Comparison of ENCODE assay signal across 19 mouse cellular contexts in genomic region chr11:22861315-22861714, GRCm38 (mm10). TPM values are rescaled to one million over a fixed set of nuclear protein-coding genes. Genes with fewer than 3 reads are reported as not detected.
DNase-seq lines count a peak whose midpoint lies in the region; ATAC-seq and TF ChIP-seq lines count a peak whose summit lies in the region.
"Had no signal": no experiment of that assay in that cellular context is flagged by ENCODE, and none has a peak within 500 bp of the region (broad histone marks: within the 10 kb centered on the region; RNA-seq: fewer than 3 reads in every experiment).

No protein-coding gene starts in this region.

- no peak overlapping the region for H3K9ac ChIP-seq in heart, embryonic 12.5 days
- no peak overlapping the region for H3K9ac ChIP-seq in liver, embryonic 13.5 days
- H3K9ac ChIP-seq in midbrain, postnatal 0 days (replicated peaks; ENCODE audit: low read length, poor library complexity, severe bottlenecking) = no peak overlapping the region
- H3K9ac ChIP-seq in midbrain, embryonic 14.5 days (replicated peaks; ENCODE audit: low read length) = no peak overlapping the region
- no peak overlapping the region for H3K9ac ChIP-seq in stomach, postnatal 0 days (ENCODE audit: low read length)
- H3K9ac ChIP-seq: limb, embryonic 13.5 days; neural tube, embryonic 12.5 days had no signal

- H3K27ac ChIP-seq in heart, embryonic 12.5 days (ENCODE audit: poor library complexity, severe bottlenecking) = no peak overlapping the region
- H3K27ac ChIP-seq in liver, embryonic 13.5 days = no peak overlapping the region
- no peak overlapping the region for H3K27ac ChIP-seq in midbrain, postnatal 0 days (ENCODE audit: low read depth, low read length)
- H3K27ac ChIP-seq in midbrain, embryonic 14.5 days (replicated peaks; ENCODE audit: low read depth, low read length) = no peak overlapping the region
- no peak overlapping the region; the same call in 1 of the 2 replicates for H3K27ac ChIP-seq in stomach, postnatal 0 days (replicated peaks)
- H3K27ac ChIP-seq: hindbrain, embryonic 10.5 days; limb, embryonic 13.5 days; neural tube, embryonic 12.5 days had no signal

- ATAC-seq in heart, embryonic 12.5 days (ENCODE audit: insufficient number of reproducible peaks, low FRiP score) = no peak
- no peak for ATAC-seq in liver, embryonic 13.5 days (ENCODE audit: low read depth)
- no peak for ATAC-seq in midbrain, postnatal 0 days (ENCODE audit: low FRiP score)
- ATAC-seq in midbrain, embryonic 14.5 days (ENCODE audit: low FRiP score, low TSS enrichment) = no peak
- no peak for ATAC-seq in stomach, postnatal 0 days (ENCODE audit: low FRiP score, low TSS enrichment)
- ATAC-seq: forebrain, embryonic 16.5 days had no signal

- TF ChIP-seq CTCF in midbrain, postnatal 0 days (IDR thresholded peaks at IDR 0.05) = no peak
- no peak for TF ChIP-seq CTCF in stomach, postnatal 0 days (IDR thresholded peaks at IDR 0.05; ENCODE audit: low read depth)

- peak; percentile 85 for DNase-seq in heart, adult 11 months
- no peak for DNase-seq in liver, embryonic 13.5 days
- no peak for DNase-seq in liver
- peak; percentile 46 for DNase-seq in midbrain, postnatal 0 days (ENCODE audit: low spot score)
- DNase-seq in midbrain, embryonic 14.5 days = no peak
- no peak for DNase-seq in stomach, postnatal 0 days (ENCODE audit: low spot score)
- no peak for DNase-seq in ovary, postnatal 10 days (ENCODE audit: low spot score)
- DNase-seq: adrenal gland, postnatal 10 days; cerebellum, adult 11 months; cerebellum, postnatal 14 days; kidney, adult 11 months; kidney, postnatal 36 days; layer of hippocampus, adult 9-11 months had no signal

- no peak overlapping the region for H3K4me3 ChIP-seq in heart, embryonic 12.5 days
- H3K4me3 ChIP-seq in liver, embryonic 13.5 days (replicated peaks) = no peak overlapping the region
- H3K4me3 ChIP-seq in midbrain, postnatal 0 days (ENCODE audit: low read depth, low read length) = no peak overlapping the region
- no peak overlapping the region for H3K4me3 ChIP-seq in midbrain, embryonic 14.5 days (replicated peaks; ENCODE audit: low read depth, low read length)
- peak overlapping the region; percentile 91; the same call in 1 of the 2 replicates for H3K4me3 ChIP-seq in stomach, postnatal 0 days (ENCODE audit: low read depth, low read length)
- H3K4me3 ChIP-seq: neural tube, embryonic 12.5 days had no signal

- no peak overlapping the region for H3K4me2 ChIP-seq in heart, embryonic 12.5 days
- 0 out of 2 replicates have a peak overlapping the region, but pooled peaks have one; percentile 11 for H3K4me2 ChIP-seq in liver, embryonic 13.5 days
- H3K4me2 ChIP-seq in midbrain, postnatal 0 days (ENCODE audit: low read depth, low read length, poor library complexity, severe bottlenecking) = no peak overlapping the region
- H3K4me2 ChIP-seq in midbrain, embryonic 14.5 days (ENCODE audit: low read length) = no peak overlapping the region
- H3K4me2 ChIP-seq in stomach, postnatal 0 days (replicated peaks; ENCODE audit: low read depth) = peak overlapping the region; percentile 91; the same call in 1 of the 2 replicates

- no peaks in the 10 kb centered on the region for H3K9me3 ChIP-seq in heart, embryonic 12.5 days (replicated peaks)
- no peaks in the 10 kb centered on the region for H3K9me3 ChIP-seq in liver, embryonic 13.5 days (replicated peaks)
- no peaks in the 10 kb centered on the region for H3K9me3 ChIP-seq in midbrain, postnatal 0 days (ENCODE audit: low read length)
- no peaks in the 10 kb centered on the region for H3K9me3 ChIP-seq in midbrain, embryonic 14.5 days (ENCODE audit: control insufficient read depth, low read length)
- no peaks in the 10 kb centered on the region for H3K9me3 ChIP-seq in stomach, postnatal 0 days (ENCODE audit: control insufficient read depth, low read length)
- H3K9me3 ChIP-seq: hindbrain, embryonic 10.5 days; limb, embryonic 13.5 days; megakaryocyte, embryonic 14.5 days; neural tube, embryonic 12.5 days had no signal

- no peak for TF ChIP-seq EP300 in stomach, postnatal 0 days (optimal IDR thresholded peaks at IDR 0.05)

- 0 out of 2 replicates have a peak, but pooled peaks cover 3% of the 10 kb centered on the region for H3K27me3 ChIP-seq in heart, embryonic 12.5 days (replicated peaks)
- peaks cover 7% of the 10 kb centered on the region for H3K27me3 ChIP-seq in liver, embryonic 13.5 days
- H3K27me3 ChIP-seq in midbrain, postnatal 0 days (ENCODE audit: insufficient read depth, low read length) = peaks cover 41% of the 10 kb centered on the region
- H3K27me3 ChIP-seq in midbrain, embryonic 14.5 days (ENCODE audit: control insufficient read depth, insufficient read depth, low read length) = peaks cover 70% of the 10 kb centered on the region
- H3K27me3 ChIP-seq in stomach, postnatal 0 days (ENCODE audit: control insufficient read depth, insufficient read depth, low read length) = no peaks in the 10 kb centered on the region

- peaks cover 12% of the 10 kb centered on the region for H3K4me1 ChIP-seq in heart, embryonic 12.5 days (replicated peaks)
- peaks cover 47% of the 10 kb centered on the region for H3K4me1 ChIP-seq in liver, embryonic 13.5 days (replicated peaks)
- H3K4me1 ChIP-seq in midbrain, postnatal 0 days (ENCODE audit: insufficient read depth, low read length) = peaks cover 14% of the 10 kb centered on the region; the same call in 1 of the 2 replicates
- peaks cover 15% of the 10 kb centered on the region for H3K4me1 ChIP-seq in midbrain, embryonic 14.5 days (ENCODE audit: control insufficient read depth, insufficient read depth, low read length)
- no peaks in the 10 kb centered on the region for H3K4me1 ChIP-seq in stomach, postnatal 0 days (replicated peaks; ENCODE audit: control insufficient read depth, insufficient read depth)

- 77% methylated on average over 4 of the region's 4 CpGs for WGBS in heart, embryonic 12.5 days
- 74% methylated on average over 4 of the region's 4 CpGs for WGBS in liver, embryonic 13.5 days (ENCODE audit: insufficient replicate concordance)
- 61% methylated on average over 4 of the region's 4 CpGs for WGBS in midbrain, postnatal 0 days
- WGBS in midbrain, embryonic 14.5 days = 65% methylated on average over 4 of the region's 4 CpGs
- 52% methylated on average over 4 of the region's 4 CpGs for WGBS in stomach, postnatal 0 days

- H3K36me3 ChIP-seq in heart, embryonic 12.5 days = no peaks in the 10 kb centered on the region
- no peaks in the 10 kb centered on the region for H3K36me3 ChIP-seq in liver, embryonic 13.5 days
- no peaks in the 10 kb centered on the region for H3K36me3 ChIP-seq in midbrain, postnatal 0 days (ENCODE audit: insufficient read depth, low read length)
- no peaks in the 10 kb centered on the region for H3K36me3 ChIP-seq in midbrain, embryonic 14.5 days (ENCODE audit: control insufficient read depth, insufficient read depth, low read length)
- H3K36me3 ChIP-seq in stomach, postnatal 0 days (ENCODE audit: control insufficient read depth, insufficient read depth, low read length) = no peaks in the 10 kb centered on the region
- H3K36me3 ChIP-seq: hindbrain, embryonic 10.5 days; limb, embryonic 13.5 days; neural tube, embryonic 12.5 days had no signal

RNA-seq across cellular contexts. Expression of gene B3gnt2, which starts 0.6 kb away (rescaled TPM):
- polyA plus RNA-seq in heart, embryonic 12.5 days (2016; fragmentation: Nextera tagmentation; extraction: Ambion mirVana) = 3.3 and 5.3 TPM in 2 replicates
- 4.8 TPM in 2 replicates for polyA plus RNA-seq in liver, embryonic 13.5 days (2015; fragmentation: Nextera tagmentation; extraction: Ambion mirVana)
- 2.5 and 6.2 TPM in 2 replicates for total RNA-seq in midbrain, postnatal 0 days (2014; rRNA removed)
- polyA plus RNA-seq in midbrain, postnatal 0 days (2015; fragmentation: Nextera tagmentation; extraction: Ambion mirVana) = 2.0 and 2.6 TPM in 2 replicates
- polyA plus RNA-seq in midbrain, embryonic 14.5 days (2014; fragmentation: Nextera tagmentation; extraction: Ambion mirVana) = 1.3 and 2.6 TPM in 2 replicates
- 15.1 and 18.4 TPM in 2 replicates for polyA plus RNA-seq in stomach, postnatal 0 days (2015; fragmentation: Nextera tagmentation; extraction: Ambion mirVana)

Comparison
In these comparisons a context has a peak if more than half of its experiments do, and no peak if none do; other contexts are left out.
1. DNase-seq: peak in heart, adult 11 months (single experiment) and midbrain, postnatal 0 days (single experiment); none in liver, embryonic 13.5 days (single experiment), liver (single experiment), midbrain, embryonic 14.5 days (single experiment), stomach, postnatal 0 days (single experiment) and ovary, postnatal 10 days (single experiment).
2. H3K4me2 ChIP-seq: peak in liver, embryonic 13.5 days (single experiment) and stomach, postnatal 0 days (single experiment); none in heart, embryonic 12.5 days (single experiment), midbrain, postnatal 0 days (single experiment) and midbrain, embryonic 14.5 days (single experiment).